Comparison of ENCODE assay signal across 8 mouse cellular contexts in the genomic region with DNA sequence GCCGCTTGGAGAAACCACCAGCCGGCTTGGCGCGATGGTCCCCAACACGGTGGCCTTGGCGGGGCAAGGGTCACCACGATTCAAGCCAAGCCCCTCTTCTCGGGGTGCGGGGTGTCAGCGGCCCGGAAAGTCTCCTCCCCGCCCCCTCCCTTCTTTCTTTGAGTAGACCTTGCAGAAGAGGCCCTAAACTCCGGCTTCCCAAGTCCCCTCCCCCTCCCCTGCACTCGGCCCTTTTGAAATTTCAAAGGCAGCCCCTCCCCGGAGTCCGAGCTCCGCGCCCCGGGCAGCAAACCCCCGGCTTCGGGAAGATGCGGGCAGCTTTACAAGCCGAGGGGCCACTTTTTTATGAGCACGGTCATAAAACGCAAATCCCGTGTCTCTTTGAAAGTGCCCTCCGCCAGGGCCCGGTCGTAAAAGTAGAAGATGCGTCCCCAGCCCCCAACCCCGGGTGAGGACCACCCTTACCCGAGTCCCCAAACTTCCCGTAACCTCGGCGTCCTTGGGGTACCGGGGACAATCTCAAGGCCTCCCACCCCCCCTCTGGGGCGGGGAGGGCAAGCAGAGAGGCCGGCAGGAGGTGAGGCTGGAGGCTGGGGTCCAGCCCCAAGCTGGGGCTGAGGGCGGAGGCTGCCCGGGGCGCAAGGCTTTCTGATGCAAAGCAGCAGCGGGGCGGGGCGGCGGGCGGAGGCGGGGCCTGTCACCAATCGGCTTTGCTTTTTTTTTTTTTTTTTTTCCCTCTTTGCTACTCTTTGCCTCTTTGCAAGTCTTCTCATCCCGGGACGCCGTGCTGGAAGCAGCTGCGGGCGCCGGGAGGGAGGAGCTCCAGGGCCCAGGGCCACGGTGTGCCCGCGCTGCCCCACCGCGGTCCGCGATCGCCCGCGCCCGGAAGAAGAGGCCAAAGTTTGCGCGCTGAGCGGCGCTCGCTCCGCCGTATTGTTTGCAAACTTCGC. TPM values are rescaled to one million over a fixed set of nuclear protein-coding genes. Genes with fewer than 3 reads are reported as not detected.
DNase-seq lines count a peak whose midpoint lies in the region; ATAC-seq lines count a peak whose summit lies in the region.

A gene (plus strand): TSS at position 773 of the 950 bp plus-strand sequence.

- H3K27ac ChIP-seq in hindbrain, embryonic 12.5 days = peak within 1 kb of the TSS; percentile 90
- H3K27ac ChIP-seq in liver, embryonic 13.5 days = no peak within 1 kb of the TSS
- peak within 1 kb of the TSS; percentile 76 for H3K27ac ChIP-seq in neural tube, embryonic 15.5 days (replicated peaks)

- under 1% methylated on average over 67 of the region's 73 CpGs for WGBS in hindbrain, embryonic 12.5 days
- 2% methylated on average over 66 of the region's 73 CpGs for WGBS in liver, embryonic 13.5 days (ENCODE audit: insufficient replicate concordance)
- WGBS in neural tube, embryonic 15.5 days = under 1% methylated on average over 67 of the region's 73 CpGs

- peak within 1 kb of the TSS; percentile 80 for H3K9ac ChIP-seq in hindbrain, embryonic 12.5 days
- no peak within 1 kb of the TSS for H3K9ac ChIP-seq in liver, embryonic 13.5 days
- peak within 1 kb of the TSS; percentile 52 for H3K9ac ChIP-seq in neural tube, embryonic 15.5 days (replicated peaks)

- H3K27me3 ChIP-seq in hindbrain, embryonic 12.5 days = peaks cover 18% of the 10 kb centered on the region
- peaks cover 89% of the 10 kb centered on the region for H3K27me3 ChIP-seq in liver, embryonic 13.5 days
- peaks cover 8% of the 10 kb centered on the region for H3K27me3 ChIP-seq in neural tube, embryonic 15.5 days (replicated peaks)

- DNase-seq in adrenal gland, adult 18-20 months (ENCODE audit: low spot score in 2 of 2) = peak; percentile 41 to 46
- DNase-seq in adrenal gland, adult 8-10 months = no peak
- peak; percentile 59 to 67 for DNase-seq in urinary bladder, adult 18-20 months (ENCODE audit: low spot score in 2 of 2)
- no peak for DNase-seq in urinary bladder, postnatal 10 days (ENCODE audit: low spot score)
- no peak for DNase-seq in liver, embryonic 13.5 days
- no peak for DNase-seq in spleen, postnatal 36 days (ENCODE audit: low spot score in 2 of 2)

- H3K4me2 ChIP-seq in hindbrain, embryonic 12.5 days (replicated peaks) = peak within 1 kb of the TSS; percentile 92
- peak within 1 kb of the TSS; percentile 72 for H3K4me2 ChIP-seq in liver, embryonic 13.5 days
- H3K4me2 ChIP-seq in neural tube, embryonic 15.5 days = peak within 1 kb of the TSS; percentile 99

- ATAC-seq in hindbrain, embryonic 12.5 days (ENCODE audit: low FRiP score) = peak; percentile 58
- no peak for ATAC-seq in liver, embryonic 13.5 days (ENCODE audit: low read depth)
- peak; percentile 20; the same call in 1 of the 2 replicates for ATAC-seq in neural tube, embryonic 15.5 days (ENCODE audit: low FRiP score)

- peak within 1 kb of the TSS; percentile 79 for H3K4me3 ChIP-seq in hindbrain, embryonic 12.5 days
- peak within 1 kb of the TSS; percentile 55 for H3K4me3 ChIP-seq in liver, embryonic 13.5 days (replicated peaks)
- peak within 1 kb of the TSS; percentile 65 for H3K4me3 ChIP-seq in neural tube, embryonic 15.5 days (replicated peaks)

- H3K4me1 ChIP-seq in hindbrain, embryonic 12.5 days = peaks cover 74% of the 10 kb centered on the region
- H3K4me1 ChIP-seq in liver, embryonic 13.5 days (replicated peaks) = peaks cover 10% of the 10 kb centered on the region; the same call in 1 of the 2 replicates
- H3K4me1 ChIP-seq in neural tube, embryonic 15.5 days = peaks cover 63% of the 10 kb centered on the region

- no peaks in the 10 kb centered on the region for H3K9me3 ChIP-seq in hindbrain, embryonic 12.5 days (replicated peaks)
- no peaks in the 10 kb centered on the region for H3K9me3 ChIP-seq in liver, embryonic 13.5 days (replicated peaks)
- no peaks in the 10 kb centered on the region for H3K9me3 ChIP-seq in neural tube, embryonic 15.5 days (replicated peaks)

- no peaks in the 10 kb centered on the region for H3K36me3 ChIP-seq in hindbrain, embryonic 12.5 days
- H3K36me3 ChIP-seq in liver, embryonic 13.5 days = no peaks in the 10 kb centered on the region
- H3K36me3 ChIP-seq in neural tube, embryonic 15.5 days = no peaks in the 10 kb centered on the region

RNA-seq across cellular contexts. Expression of the gene that starts here (rescaled TPM):
- under 1 TPM; 0.16 to 0.40 TPM for total RNA-seq in adrenal gland, adult 18-20 months (2021)
- under 1 TPM; 0.43 to 0.80 (median 0.53) TPM for total RNA-seq in adrenal gland, adult 8-10 months (2022)
- polyA plus RNA-seq in hindbrain, embryonic 12.5 days (2016; fragmentation: Nextera tagmentation; extraction: Ambion mirVana) = 13.3 and 16.5 TPM in 2 replicates
- 0.02 TPM in 1 of 2 replicates, not detected in the other for polyA plus RNA-seq in liver, embryonic 13.5 days (2015; fragmentation: Nextera tagmentation; extraction: Ambion mirVana)
- 2.1 and 2.3 TPM in 2 replicates for polyA plus RNA-seq in neural tube, embryonic 15.5 days (2015; fragmentation: Nextera tagmentation; extraction: Ambion mirVana)

Comparison
In these comparisons a context has a peak if more than half of its experiments do, and no peak if none do; other contexts are left out.
1. DNase-seq: peak in urinary bladder, adult 18-20 months (2 of 2); none in adrenal gland, adult 8-10 months (single experiment), urinary bladder, postnatal 10 days (single experiment), liver, embryonic 13.5 days (single experiment) and spleen, postnatal 36 days (0 of 2).
2. Peak in DNase-seq in adrenal gland, adult 18-20 months; RNA of the gene not detected or under 1 TPM.
3. Peak in every context shown above with its lines, with median percentiles within 50 percentile points of each other: H3K4me2 ChIP-seq and H3K4me3 ChIP-seq.